Mouse (Mus musculus) heart, adult 2 months (tissue): ENCODE results near the gene Cuedc2.

Experiments
- CTCF ChIP-seq: fragments of 200-600 bp; IDR thresholded peaks from 2 replicates; pipeline ENCODE4 v1.8.1; 2022; ENCODE audit warnings: antibody characterized with exemption, mild to moderate bottlenecking, moderate library complexity
- EP300 ChIP-seq: fragments of 200-500 bp; IDR thresholded peaks from 2 replicates; pipeline ENCODE4 v1.6.1; 2011; ENCODE audit warnings: low read depth, low read length, control low read depth; ENCODE audit not compliant: insufficient read depth

GRCm38 (mm10) chr19:46321101-46321943 lies 17.2 kb downstream of the Cuedc2 start:
- TF ChIP-seq CTCF (no peak), EP300 (no peak)
